Mouse (Mus musculus) neural tube, embryonic 13.5 days (tissue): ENCODE measurements around the gene Sord. TPM values are rescaled to one million over a fixed set of nuclear protein-coding genes. Genes with fewer than 3 reads are reported as not detected.

Source experiments
- ATAC-seq: fragments of 200-750 bp; cut with Nextera tagmentation; 2 replicates; pipeline ENCODE4 v1.8.0; 2017; ENCODE audit warnings: low read depth, mild to moderate bottlenecking, moderate TSS enrichment, moderate library complexity
- H3K27ac ChIP-seq: fragments of 300-500 bp; sonication (generic); replicated peaks from 2 replicates; pipeline ENCODE4 v1.5.1; 2015; ENCODE audit warnings: moderate library complexity, mild to moderate bottlenecking, inconsistent platforms
- H3K27me3 ChIP-seq: fragments of 300-500 bp; sonication (generic); 2 replicates; pipeline ENCODE4 v1.6.1; 2015; ENCODE audit warnings: mild to moderate bottlenecking, inconsistent platforms
- H3K36me3 ChIP-seq: fragments of 300-500 bp; sonication (generic); 2 replicates; pipeline ENCODE4 v1.6.1; 2015; ENCODE audit warnings: mild to moderate bottlenecking, inconsistent platforms
- H3K4me1 ChIP-seq: fragments of 300-500 bp; sonication (generic); replicated peaks from 2 replicates; pipeline ENCODE4 v1.6.1; 2015; ENCODE audit warnings: inconsistent platforms
- H3K4me2 ChIP-seq: fragments of 300-500 bp; sonication (generic); 2 replicates; pipeline ENCODE4 v1.6.1; 2015; ENCODE audit warnings: inconsistent platforms, mild to moderate bottlenecking, moderate library complexity
- H3K4me3 ChIP-seq: fragments of 300-500 bp; sonication (generic); 2 replicates; pipeline ENCODE4 v1.5.1; 2015; ENCODE audit warnings: mild to moderate bottlenecking, inconsistent platforms
- H3K9ac ChIP-seq: fragments of 300-500 bp; sonication (generic); 2 replicates; pipeline ENCODE4 v1.6.1; 2015; ENCODE audit warnings: moderate library complexity, mild to moderate bottlenecking, inconsistent platforms
- H3K9me3 ChIP-seq: fragments of 300-500 bp; sonication (generic); 2 replicates; pipeline ENCODE4 v1.6.1; 2016; ENCODE audit warnings: inconsistent platforms
- WGBS: fragments of 180-500 bp; shearing (Covaris S2); methylation state at CpG from one replicate; pipeline ENCODE4 v1.1.7; 2015; 5-methylcytosine and 5-hydroxymethylcytosine counted together
- polyA plus RNA-seq: library from polyadenylated mRNA; unstranded; fragments of >200 nt; fragmentation: Nextera tagmentation; extraction: Ambion mirVana; gene quantifications from 2 replicates; pipeline ENCODE4 v1.2.1, GENCODE M21; 2015

Sord gene
- polyA plus RNA-seq, 1 experiment from 2014 or later, result 19.6 TPM

DNA sequence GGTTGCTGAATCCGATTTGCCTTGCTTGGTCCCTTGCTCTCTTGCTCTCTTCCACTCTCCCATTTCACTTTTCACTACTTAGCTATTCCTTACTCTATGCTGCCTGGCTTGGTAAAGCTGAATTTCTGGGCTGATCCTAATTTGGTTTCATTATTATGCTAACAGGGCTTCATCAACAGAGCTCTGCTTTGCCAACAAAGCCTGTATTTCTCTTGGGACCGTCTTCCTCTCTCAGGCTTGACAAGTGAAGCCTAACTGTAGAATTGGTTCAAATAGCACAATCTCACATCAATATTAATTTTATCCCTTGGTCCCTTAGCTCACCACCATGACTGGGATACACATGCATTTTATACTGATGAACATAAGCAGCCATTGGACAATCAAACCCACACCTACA, 77.0 kb downstream of the Sord start:
- H3K9ac ChIP-seq, result no peak overlapping the region
- no peak overlapping the region for H3K27ac ChIP-seq
- H3K4me1 ChIP-seq, result peaks cover 11% of the 10 kb centered on the region
- H3K27me3 ChIP-seq, result peaks cover 78% of the 10 kb centered on the region
- 44% methylated on average over 2 of the region's 2 CpGs for WGBS
- H3K4me2 ChIP-seq, result no peak overlapping the region
- H3K9me3 ChIP-seq, result no peaks in the 10 kb centered on the region
- ATAC-seq, result no peak
- no peak overlapping the region for H3K4me3 ChIP-seq
- no peaks in the 10 kb centered on the region for H3K36me3 ChIP-seq

DNA sequence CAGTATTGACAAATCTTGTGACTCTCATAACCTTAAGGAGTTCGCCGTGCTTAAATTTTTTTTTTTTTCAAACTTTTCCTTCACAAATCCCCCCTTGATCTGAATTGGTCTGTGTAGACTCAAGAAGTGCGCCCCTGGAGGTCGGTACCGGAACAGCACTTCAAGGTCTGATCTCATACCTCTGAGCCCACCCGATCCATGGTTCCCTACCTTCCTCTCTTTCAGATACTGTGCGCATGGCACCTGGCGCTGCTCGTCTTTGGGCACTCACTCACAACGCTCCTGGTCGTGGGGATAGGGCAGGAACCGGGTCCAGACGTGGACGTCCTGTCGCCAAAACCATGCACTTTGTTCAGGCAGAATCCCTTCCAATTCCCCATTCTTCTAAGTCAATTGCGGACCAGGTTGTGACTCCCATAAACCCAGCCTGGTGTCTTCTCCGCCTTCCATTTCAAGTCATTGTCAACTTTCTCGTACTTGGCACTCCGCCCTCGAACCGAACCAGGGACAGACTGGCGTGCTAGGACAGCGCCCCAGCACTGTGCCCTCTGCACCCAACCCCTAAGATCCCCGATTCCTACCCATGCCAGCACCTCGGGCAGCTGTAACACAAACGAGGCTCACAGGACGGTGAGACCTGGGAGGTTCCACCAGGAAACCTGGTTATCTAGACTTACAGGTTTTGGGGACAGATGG, 78.3 kb downstream of the Sord start:
- Histone ChIP-seq H3K4me3 (peak overlapping the region; percentile 14; the same call in 1 of the 2 replicates), H3K4me1 (peaks cover 11% of the 10 kb centered on the region), H3K27me3 (peaks cover 65% of the 10 kb centered on the region), H3K36me3 (no peaks in the 10 kb centered on the region), H3K9ac (no peak overlapping the region), H3K27ac (no peak overlapping the region), H3K4me2 (peak overlapping the region; percentile 40), H3K9me3 (no peaks in the 10 kb centered on the region)
- 4% methylated on average over 27 of the region's 27 CpGs for WGBS
- peak; percentile 59; the same call in 1 of the 2 replicates for ATAC-seq

DNA sequence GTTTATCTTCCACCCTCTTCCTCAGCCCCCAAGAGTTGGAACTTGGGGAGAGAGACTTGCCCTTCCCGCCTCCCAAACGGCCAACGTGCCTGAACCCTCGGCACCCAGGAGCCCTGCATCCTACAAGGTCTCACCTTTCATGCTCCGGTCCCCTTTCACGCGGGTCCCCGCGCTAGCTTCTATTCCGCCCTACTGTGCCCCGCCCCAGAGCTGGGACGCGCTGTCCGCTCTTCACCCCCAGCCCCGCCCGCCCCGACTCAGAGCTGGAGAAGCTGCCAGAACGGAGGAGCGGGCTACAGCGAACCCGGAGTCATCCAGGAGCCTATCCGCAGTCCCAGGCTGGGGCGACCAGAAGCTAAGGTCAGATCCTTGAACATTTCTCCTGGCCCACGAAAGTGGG, 79.0 kb downstream of the Sord start, which contains the start of gene Duoxa1:
Gene Duoxa1 (minus strand): TSS at position 195 of the 400 bp plus-strand sequence.
- H3K4me3 ChIP-seq, result peak within 1 kb of the TSS; percentile 14
- H3K9ac ChIP-seq, result peak within 1 kb of the TSS; percentile 31; the same call in 1 of the 2 replicates
- H3K36me3 ChIP-seq, result no peaks in the 10 kb centered on the region
- ATAC-seq, result peak; percentile 28; the same call in 1 of the 2 replicates
- H3K4me2 ChIP-seq, result peak within 1 kb of the TSS; percentile 40
- WGBS, result 6% methylated on average over 24 of the region's 24 CpGs
- peaks cover 60% of the 10 kb centered on the region for H3K27me3 ChIP-seq
- H3K4me1 ChIP-seq, result peaks cover 11% of the 10 kb centered on the region
- no peaks in the 10 kb centered on the region for H3K9me3 ChIP-seq
- H3K27ac ChIP-seq, result no peak within 1 kb of the TSS

Other genes starting within 250 kb of the Sord start
- 10.4 TPM in 2 replicates for gene Eif3j1, start 206.2 kb upstream of the Sord start, polyA plus RNA-seq
- 6.4 and 6.8 TPM in 2 replicates for gene Spg11, start 116.4 kb upstream of the Sord start, polyA plus RNA-seq
- 141 and 142 TPM in 2 replicates for gene B2m, start 87.1 kb upstream of the Sord start, polyA plus RNA-seq
- not detected in 2 replicates for gene Trim69, start 74.0 kb upstream of the Sord start, polyA plus RNA-seq
- not detected in 2 replicates for gene Patl2, start 48.6 kb upstream of the Sord start, polyA plus RNA-seq
- gene Terb2, start 48.5 kb upstream of the Sord start, polyA plus RNA-seq, result not detected in 2 replicates
- gene Duox2, start 63.7 kb downstream of the Sord start, polyA plus RNA-seq, result not detected in 2 replicates
- gene Duoxa2, start 64.2 kb downstream of the Sord start, polyA plus RNA-seq, result not detected in 2 replicates
- gene Duoxa1, start 79.0 kb downstream of the Sord start, polyA plus RNA-seq, result 0.29 TPM in 1 of 2 replicates, not detected in the other
- gene Duox1, start 80.9 kb downstream of the Sord start, polyA plus RNA-seq, result 0.06 and 0.13 TPM in 2 replicates
- 12.7 and 17.2 TPM in 2 replicates for gene Shf, start 134.4 kb downstream of the Sord start, polyA plus RNA-seq
- 0.11 TPM in 1 of 2 replicates, not detected in the other for gene Slc28a2, start 191.7 kb downstream of the Sord start, polyA plus RNA-seq